Mouse (Mus musculus): Measurements from ENCODE around the gene Gm20388.

Gene Gm20388

DNA sequence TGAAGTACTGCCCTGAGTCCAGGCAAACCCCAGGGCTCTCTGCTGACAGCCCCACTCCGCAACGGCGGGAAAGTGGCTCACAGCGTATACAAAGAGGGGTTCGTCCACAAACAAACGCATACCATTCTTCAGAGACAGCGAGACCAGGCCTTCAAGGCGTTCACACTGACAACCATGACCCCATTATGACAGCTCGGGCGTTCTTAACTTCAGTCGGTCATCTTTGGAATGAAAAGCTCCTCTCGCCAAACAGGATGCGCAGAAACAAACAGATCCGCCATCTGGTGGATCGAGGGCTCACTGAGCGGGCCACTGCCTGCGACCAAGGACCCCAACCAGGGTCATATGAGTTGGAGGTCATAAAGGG, 3947.9 kb downstream of the Gm20388 start:
- peak; percentile 45 for DNase-seq

GRCm38 (mm10) chr8:123858941-123859647, 3948.5 kb downstream of the Gm20388 start:
- peak; percentile 98 for DNase-seq

DNA sequence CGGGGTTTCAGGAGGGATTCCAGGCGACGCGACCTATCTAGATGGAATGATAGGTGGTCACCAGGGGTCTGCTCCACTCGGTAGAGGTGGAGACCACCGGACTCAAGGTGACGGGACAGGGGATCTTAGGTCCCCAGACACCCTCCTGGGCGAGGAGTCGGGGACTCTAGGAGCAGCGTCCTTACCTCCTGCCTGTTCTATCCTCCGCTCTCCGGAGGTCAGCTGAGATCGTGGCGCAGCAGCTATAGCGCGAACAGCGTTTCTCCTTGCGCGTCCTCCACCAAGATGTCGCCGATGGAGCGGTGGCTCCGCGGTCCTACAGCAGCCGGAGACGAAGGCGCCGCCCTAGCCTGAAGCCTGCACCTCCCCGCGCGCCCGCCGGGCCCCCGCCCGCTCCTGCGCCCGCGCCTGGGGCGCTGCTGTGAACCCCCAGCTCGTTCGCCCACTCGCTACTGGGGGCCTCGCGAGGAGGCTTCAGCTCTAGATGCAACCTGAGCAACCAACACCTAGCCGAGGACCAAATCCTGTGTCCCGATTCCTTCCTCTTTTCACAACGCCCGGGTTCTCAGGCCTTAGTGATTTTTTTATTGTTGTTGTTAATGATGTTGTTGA, 3949.1 kb downstream of the Gm20388 start, which contains the start of gene Ccsap:
Ccsap (minus strand) TSS at position 562 of the 612 bp plus-strand sequence.
- DNase-seq = peak; percentile 68

GRCm38 (mm10) chr8:123860386-123860785, 3949.7 kb downstream of the Gm20388 start:
- no peak for DNase-seq

- DNase-seq = no peak
These were observed 3955.1 kb downstream of the Gm20388 start for GRCm38 (mm10) chr8:123865786-123866185.

- DNase-seq = no peak
These were observed 3956.3 kb downstream of the Gm20388 start for GRCm38 (mm10) chr8:123866971-123867370.

- no peak for DNase-seq
These were observed 3961.4 kb downstream of the Gm20388 start for GRCm38 (mm10) chr8:123872048-123872447.

GRCm38 (mm10) chr8:123873364-123873763, 3962.7 kb downstream of the Gm20388 start:
- no peak for DNase-seq

DNA sequence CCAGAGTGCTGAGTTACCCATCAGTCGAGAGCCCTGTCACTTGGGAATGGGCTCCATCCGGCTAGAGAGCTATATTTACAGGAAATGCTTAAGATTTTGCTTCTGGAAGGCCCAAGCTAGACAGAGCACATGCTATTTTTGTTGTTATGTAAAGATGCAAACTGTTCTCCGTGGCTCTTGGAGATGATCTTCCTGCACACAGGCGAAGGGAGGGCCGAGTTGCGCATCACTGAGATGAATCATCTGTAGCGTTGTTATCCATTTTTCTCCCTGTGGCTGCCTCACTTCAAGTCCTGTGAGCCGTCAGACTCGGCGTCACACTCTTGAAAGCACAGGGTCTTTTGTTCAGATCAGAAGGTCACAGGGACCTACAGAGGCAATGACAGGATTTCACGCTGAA, 3963.7 kb downstream of the Gm20388 start:
- DNase-seq = no peak

DNA sequence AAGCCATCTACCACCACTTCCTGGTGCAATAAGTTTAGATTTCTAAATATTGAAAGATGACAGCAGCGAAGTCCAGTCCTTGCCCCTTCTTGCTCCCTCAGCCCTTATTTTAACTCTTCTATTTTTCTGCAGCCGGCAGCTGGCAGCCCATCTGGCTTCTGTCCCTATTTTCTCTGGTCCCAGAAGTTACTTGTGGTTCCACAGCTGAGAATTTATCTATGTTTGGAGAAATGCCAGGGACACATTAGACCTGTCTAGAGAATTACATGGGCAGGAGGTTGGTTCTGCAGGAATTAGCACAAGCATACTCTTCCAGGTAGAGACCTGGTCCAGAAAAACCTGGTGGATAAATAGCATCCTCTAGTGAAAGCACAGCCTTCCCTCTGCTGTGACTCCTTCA, 3967.2 kb downstream of the Gm20388 start:
- DNase-seq = no peak

DNA sequence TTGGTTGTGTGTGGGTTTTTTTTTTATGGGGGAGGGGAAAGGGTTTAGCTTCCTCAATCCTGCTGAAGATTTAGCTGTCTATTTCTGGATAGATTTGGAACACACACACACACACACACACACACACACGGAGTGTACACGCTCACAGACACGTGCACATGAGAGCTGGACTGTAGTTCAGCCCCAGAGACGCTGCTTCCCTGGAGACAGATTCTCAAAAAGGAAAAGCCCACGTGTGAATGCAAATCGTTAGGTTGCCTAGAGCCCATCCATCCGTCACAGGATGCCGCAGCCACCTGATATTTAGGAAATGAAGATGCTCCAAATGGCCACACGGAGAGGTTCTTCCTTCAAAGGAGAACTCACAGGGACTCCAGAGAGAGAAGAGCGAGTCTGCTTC, 3969.6 kb downstream of the Gm20388 start:
- no peak for DNase-seq

GRCm38 (mm10) chr8:123880821-123881350, 3970.2 kb downstream of the Gm20388 start:
- no peak for DNase-seq

- DNase-seq = no peak
These were observed 3971.8 kb downstream of the Gm20388 start for GRCm38 (mm10) chr8:123882412-123882811.

DNA sequence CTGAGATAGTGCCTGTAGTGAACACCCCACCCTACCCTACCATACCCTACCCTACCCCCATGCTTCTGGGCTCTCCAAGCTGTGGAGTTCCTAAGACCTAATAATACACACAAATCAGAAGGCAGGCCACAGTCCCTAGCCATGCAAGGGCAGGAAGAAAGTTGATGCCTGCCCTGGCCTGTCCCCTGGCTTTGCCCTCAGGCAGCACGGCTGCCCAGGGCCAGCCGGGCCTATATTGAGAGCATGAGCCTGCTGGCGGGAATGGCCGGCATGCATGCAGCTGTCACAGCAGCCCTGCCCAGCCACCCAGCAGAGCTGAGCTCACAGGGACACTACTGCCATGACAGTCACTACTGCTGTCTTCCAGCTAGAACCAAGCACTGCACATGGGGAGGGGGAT, 3972.5 kb downstream of the Gm20388 start:
- DNase-seq = no peak

GRCm38 (mm10) chr8:123884721-123885565, 3974.3 kb downstream of the Gm20388 start:
- DNase-seq = no peak

DNA sequence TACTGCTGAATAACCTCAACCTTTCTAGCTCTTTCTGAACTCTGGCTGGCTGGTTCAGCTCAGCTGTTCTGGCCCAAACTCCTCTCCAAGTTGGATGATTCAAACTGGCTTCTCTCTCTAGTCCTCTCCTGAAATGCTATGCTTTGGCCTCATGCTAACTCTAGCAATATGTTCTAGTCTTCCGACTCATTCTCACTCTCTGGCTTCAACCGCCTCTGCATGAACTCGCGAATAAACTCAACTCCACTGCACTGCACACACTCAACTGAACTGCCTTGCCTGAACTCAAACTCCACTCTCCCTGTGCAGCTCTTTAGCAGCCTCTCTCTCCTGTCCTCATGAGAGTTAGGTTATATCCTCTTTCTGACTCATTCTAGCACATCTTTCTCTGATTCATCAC, 3976.5 kb downstream of the Gm20388 start:
- no peak for DNase-seq

DNA sequence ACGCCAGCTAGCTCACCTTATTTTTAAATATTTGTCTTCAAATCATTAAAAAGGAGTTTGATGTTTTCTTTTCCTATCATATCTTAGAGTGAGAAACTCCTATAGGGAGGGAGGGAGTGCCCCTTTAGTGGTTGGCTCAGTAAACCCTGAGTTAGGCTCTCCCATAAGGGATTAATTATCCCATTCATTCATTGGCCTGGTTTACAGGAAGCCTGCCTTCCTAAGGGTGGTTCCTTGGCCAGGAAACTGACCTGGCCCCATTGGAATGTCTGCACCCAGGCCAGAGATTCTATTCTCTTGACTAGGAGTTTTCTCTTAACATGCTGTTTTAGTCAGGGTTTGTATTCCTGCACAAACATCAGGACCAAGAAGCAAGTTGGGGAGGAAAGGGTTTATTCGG, 3977.3 kb downstream of the Gm20388 start:
- DNase-seq = no peak

GRCm38 (mm10) chr8:123889797-123890196, 3979.2 kb downstream of the Gm20388 start:
- DNase-seq = no peak

GRCm38 (mm10) chr8:123891271-123891670, 3980.6 kb downstream of the Gm20388 start:
- peak; percentile 32 for DNase-seq

- no peak for DNase-seq
These were observed 3981.4 kb downstream of the Gm20388 start for GRCm38 (mm10) chr8:123891883-123892585.

DNA sequence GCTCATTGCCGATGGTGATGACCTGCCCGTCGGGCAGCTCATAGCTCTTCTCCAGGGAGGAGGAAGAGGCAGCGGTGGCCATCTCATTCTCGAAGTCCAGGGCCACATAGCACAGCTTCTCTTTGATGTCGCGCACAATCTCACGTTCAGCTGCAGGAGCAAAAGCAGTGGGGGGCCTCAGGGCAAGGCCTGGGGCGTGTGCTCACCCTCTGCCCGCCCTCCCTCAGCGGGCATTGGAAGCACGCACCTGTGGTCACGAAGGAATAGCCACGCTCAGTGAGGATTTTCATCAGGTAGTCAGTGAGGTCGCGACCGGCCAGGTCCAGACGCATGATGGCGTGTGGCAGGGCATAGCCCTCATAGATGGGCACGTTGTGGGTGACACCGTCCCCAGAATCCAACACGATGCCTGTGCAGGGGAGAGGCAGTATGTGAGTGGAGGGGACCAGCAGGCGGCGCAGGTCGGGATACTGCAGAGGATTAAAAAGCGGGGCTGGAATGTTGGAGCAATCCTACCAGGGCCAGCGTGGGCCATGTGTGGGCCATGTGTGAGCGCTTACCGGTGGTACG, 3982.0 kb downstream of the Gm20388 start:
- DNase-seq = no peak

GRCm38 (mm10) chr8:123893413-123893812, 3982.8 kb downstream of the Gm20388 start:
- no peak for DNase-seq

Measured in liver (tissue).